Mouse (Mus musculus) heart, postnatal 25 days (tissue): Measurements from ENCODE around the gene Rnf207. TPM values are rescaled to one million over a fixed set of nuclear protein-coding genes. Genes with fewer than 3 reads are reported as not detected.

Experiments
- DNase-seq: peaks from one replicate; pipeline ENCODE4 v3.0.0; 2022; ENCODE audit warnings: low spot score
- intact Hi-C: fragments of 180-260 bp; cut with DNase I; formaldehyde crosslinking; loops from one replicate; pipeline ENCODE4 v1.15.1; 2025
- total RNA-seq, 2 experiments: library from RNA; stranded (reverse); gene quantifications; 2 replicates each; pipeline ENCODE4 v1.2.3; 2021

The Rnf207 gene
- total RNA-seq, 2 experiments from 2014 or later, result 69.6 to 73.3 TPM

DNA sequence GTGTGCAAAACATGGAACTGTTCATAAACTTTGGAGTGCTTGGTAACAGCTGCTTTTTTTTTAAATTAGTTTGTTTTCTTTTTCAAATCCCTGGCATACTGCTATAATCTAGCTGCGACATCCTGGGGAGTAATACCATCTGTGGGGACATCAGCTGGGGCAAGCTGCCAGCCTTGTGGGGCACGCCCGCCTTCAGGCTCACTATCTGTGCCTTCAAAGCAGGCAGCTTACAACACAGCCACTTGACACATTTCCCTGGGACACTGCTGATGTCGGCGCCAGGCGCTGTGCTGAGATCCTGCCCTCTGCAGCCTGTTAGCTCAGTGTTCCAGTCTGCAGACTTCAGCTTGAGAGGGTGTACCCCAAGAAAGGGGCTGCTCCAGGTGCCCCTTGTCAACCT, 61.7 kb downstream of the Rnf207 start:
- intact Hi-C loops, result no loop called here
- peak; percentile 72 for DNase-seq

Other genes with a start within 250 kb of the Rnf207 start
- 10 to 100 TPM; 18.7 to 18.9 TPM for gene Plekhg5, start 246.5 kb downstream of the Rnf207 start, total RNA-seq
- 1 to 10 TPM; 2.9 to 3.0 TPM for gene Tnfrsf25, start 203.1 kb downstream of the Rnf207 start, total RNA-seq
- gene Espn, start 166.6 kb downstream of the Rnf207 start, total RNA-seq, result 1 to 10 TPM; 1.7 to 2.2 TPM
- not detected for gene Hes2, start 160.1 kb downstream of the Rnf207 start, total RNA-seq
- gene Acot7, start 140.9 kb downstream of the Rnf207 start, total RNA-seq, result 10 to 100 TPM; 53.4 to 58.8 TPM
- gene Gpr153, start 44.8 kb downstream of the Rnf207 start, total RNA-seq, result 10 to 100 TPM; 14.3 to 14.9 TPM
- not detected for gene Hes3, start 27.3 kb downstream of the Rnf207 start, total RNA-seq
- gene Icmt, start 21.8 kb downstream of the Rnf207 start, total RNA-seq, result 10 to 100 TPM; 25.2 to 26.7 TPM
- gene Rpl22, start 6.7 kb upstream of the Rnf207 start, total RNA-seq, result 100 to 1,000 TPM; 254 TPM
- under 1 TPM; 0.08 to 0.14 TPM for gene Chd5, start 19.7 kb upstream of the Rnf207 start, total RNA-seq
- gene Nphp4, start 157.7 kb upstream of the Rnf207 start, total RNA-seq, result 1 to 10 TPM in 1 of 2 experiments, under 1 TPM in 1; 0.89 to 1.2 TPM
- gene Kcnab2, start 158.9 kb upstream of the Rnf207 start, total RNA-seq, result 1 to 10 TPM; 2.1 to 3.4 TPM